18 mouse cellular contexts compared by ENCODE assay signal in the genomic region with DNA sequence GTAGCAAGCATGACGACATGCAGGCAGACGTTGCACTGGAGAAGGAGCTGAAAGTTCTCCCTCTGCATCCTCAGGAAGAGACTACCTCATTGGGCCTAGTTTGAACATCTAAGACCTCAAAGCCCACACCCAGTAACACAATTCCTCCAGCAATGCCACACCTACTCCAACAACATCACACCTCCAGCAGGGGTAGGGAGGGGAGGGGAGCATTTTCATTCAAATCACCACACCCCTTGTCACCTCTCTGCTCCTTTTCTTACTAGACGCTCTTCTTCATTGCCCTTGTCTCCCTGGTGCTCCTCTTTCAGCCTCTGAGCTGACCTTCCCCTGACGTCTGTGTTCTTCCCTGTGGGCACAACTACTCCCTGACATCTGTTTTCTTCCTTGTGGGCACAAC.
"Had no signal": no experiment of that assay in that cellular context is flagged by ENCODE, and none has a peak within 500 bp of the region (broad histone marks: within the 10 kb centered on the region; RNA-seq: fewer than 3 reads in every experiment).

No protein-coding gene starts in this region.

- DNase-seq: liver, postnatal 0 days; lung, adult 2 months; lung, postnatal 14 days; lung, postnatal 4 days; midbrain, embryonic 14.5 days; right cerebral cortex, postnatal 14 days; thymus, adult 2 months; thymus, postnatal 25 days; thymus, postnatal 4 days had no signal

- H3K4me2 ChIP-seq: lung, embryonic 15.5 days; midbrain, embryonic 12.5 days; neural tube, embryonic 12.5 days; stomach, embryonic 15.5 days had no signal

- H3K9me3 ChIP-seq: lung, embryonic 15.5 days; midbrain, embryonic 10.5 days; midbrain, embryonic 12.5 days; neural tube, embryonic 12.5 days; stomach, embryonic 15.5 days had no signal

- H3K27me3 ChIP-seq: stomach, embryonic 15.5 days had no signal

- H3K27ac ChIP-seq: lung, embryonic 15.5 days; midbrain, embryonic 10.5 days; midbrain, embryonic 12.5 days; neural tube, embryonic 12.5 days; stomach, embryonic 15.5 days; stomach, postnatal 0 days had no signal

- H3K36me3 ChIP-seq: lung, embryonic 15.5 days; midbrain, embryonic 10.5 days; midbrain, embryonic 12.5 days; neural tube, embryonic 12.5 days; stomach, embryonic 15.5 days had no signal

- H3K4me1 ChIP-seq: neural tube, embryonic 12.5 days; stomach, embryonic 15.5 days had no signal

- H3K9ac ChIP-seq: liver, postnatal 0 days; lung, embryonic 15.5 days; midbrain, embryonic 12.5 days; neural tube, embryonic 12.5 days; stomach, embryonic 15.5 days had no signal

- H3K4me3 ChIP-seq: lung, embryonic 15.5 days; midbrain, embryonic 10.5 days; midbrain, embryonic 12.5 days; myocyte; neural tube, embryonic 12.5 days; stomach, embryonic 15.5 days had no signal

- ATAC-seq: liver, postnatal 0 days; lung, postnatal 0 days; midbrain, embryonic 16.5 days had no signal
